Mouse (Mus musculus) hindbrain, embryonic 14.5 days (tissue): ENCODE results near the gene Siva1. TPM values are rescaled to one million over a fixed set of nuclear protein-coding genes. Genes with fewer than 3 reads are reported as not detected.

Experiments
- ATAC-seq: fragments of 200-750 bp; cut with Nextera tagmentation; 2 replicates; pipeline ENCODE4 v1.8.0; 2017; ENCODE audit warnings: moderate number of reproducible peaks, mild to moderate bottlenecking, moderate TSS enrichment, moderate library complexity; ENCODE audit not compliant: low FRiP score
- DNase-seq: peaks from one replicate; pipeline ENCODE4 v3.0.0-alpha.2; 2015; ENCODE audit warnings: low spot score
- H3K27ac ChIP-seq: fragments of 300-500 bp; sonication (generic); 2 replicates; pipeline ENCODE4 v1.5.1; 2014; ENCODE audit warnings: mild to moderate bottlenecking, moderate library complexity
- H3K27me3 ChIP-seq: fragments of 300-500 bp; sonication (generic); 2 replicates; pipeline ENCODE4 v1.6.1; 2014; ENCODE audit warnings: mild to moderate bottlenecking, low read length, mixed read lengths; ENCODE audit not compliant: control insufficient read depth, insufficient read depth
- H3K36me3 ChIP-seq: fragments of 300-500 bp; sonication (generic); replicated peaks from 2 replicates; pipeline ENCODE4 v1.6.1; 2014; ENCODE audit not compliant: control insufficient read depth, insufficient read depth
- H3K4me1 ChIP-seq: fragments of 300-500 bp; sonication (generic); replicated peaks from 2 replicates; pipeline ENCODE4 v1.6.1; 2014; ENCODE audit warnings: antibody characterized with exemption, low read length, mixed read lengths; ENCODE audit not compliant: control insufficient read depth, insufficient read depth
- H3K4me2 ChIP-seq: fragments of 300-500 bp; sonication (generic); replicated peaks from 2 replicates; pipeline ENCODE4 v1.6.1; 2014; ENCODE audit warnings: mild to moderate bottlenecking, moderate library complexity
- H3K4me3 ChIP-seq: fragments of 300-500 bp; sonication (generic); replicated peaks from 2 replicates; pipeline ENCODE4 v1.5.1; 2014; ENCODE audit warnings: mild to moderate bottlenecking, low read length
- H3K9ac ChIP-seq: fragments of 300-500 bp; sonication (generic); 2 replicates; pipeline ENCODE4 v1.6.1; 2014
- H3K9me3 ChIP-seq: fragments of 300-500 bp; sonication (generic); 2 replicates; pipeline ENCODE4 v1.6.1; 2016; ENCODE audit warnings: low read length; ENCODE audit not compliant: control insufficient read depth
- WGBS: fragments of 180-500 bp; shearing (Covaris S2); extraction: QIAGEN DNeasy Blood & Tissue Kit; methylation state at CpG from one replicate; pipeline ENCODE4 v1.1.7; 2014; 5-methylcytosine and 5-hydroxymethylcytosine counted together
- polyA plus RNA-seq: library from polyadenylated mRNA; unstranded; fragments of >200 nt; fragmentation: Nextera tagmentation; extraction: Ambion mirVana; gene quantifications from 2 replicates; pipeline ENCODE4 v1.2.1, GENCODE M21; 2014

The Siva1 gene
- polyA plus RNA-seq, 1 experiment from 2014 or later: 58.4 TPM

GRCm38 (mm10) chr12:112672744-112673575 is 28.5 kb downstream of the Siva1 start:
- Histone ChIP-seq H3K27me3 (peaks cover 3% of the 10 kb centered on the region; the same call in 1 of the 2 replicates), H3K9ac (peak overlapping the region; percentile 99), H3K9me3 (no peaks in the 10 kb centered on the region), H3K4me2 (peak overlapping the region; percentile 79), H3K27ac (peak overlapping the region; percentile 96), H3K4me3 (peak overlapping the region; percentile 96), H3K4me1 (peaks cover 37% of the 10 kb centered on the region), H3K36me3 (peaks cover 32% of the 10 kb centered on the region)
- ATAC-seq (0 out of 2 replicates have a peak, but pooled peaks have one; percentile 3), DNase-seq (no peak)
- 4% methylated on average over 21 of the region's 21 CpGs for WGBS

- DNase-seq (no peak), ATAC-seq (0 out of 2 replicates have a peak, but pooled peaks have one; percentile 16)
- Histone ChIP-seq H3K9ac (peak overlapping the region; percentile 99), H3K27ac (peak overlapping the region; percentile 96), H3K9me3 (no peaks in the 10 kb centered on the region), H3K4me3 (peak overlapping the region; percentile 96), H3K4me2 (peak overlapping the region; percentile 79), H3K27me3 (peaks cover 7% of the 10 kb centered on the region; the same call in 1 of the 2 replicates), H3K36me3 (peaks cover 26% of the 10 kb centered on the region), H3K4me1 (peaks cover 43% of the 10 kb centered on the region)
- under 1% methylated on average over 64 of the region's 68 CpGs for WGBS
Observed at GRCm38 (mm10) chr12:112673576-112674091, 29.2 kb downstream of the Siva1 start.

- H3K9me3 ChIP-seq: no peaks in the 10 kb centered on the region
- ATAC-seq: peak; percentile 21
- DNase-seq: no peak
- H3K9ac ChIP-seq: peak within 1 kb of the TSS; percentile 99
- H3K4me3 ChIP-seq: peak within 1 kb of the TSS; percentile 96
- H3K4me1 ChIP-seq: peaks cover 50% of the 10 kb centered on the region
- peaks cover 13% of the 10 kb centered on the region for H3K27me3 ChIP-seq
- H3K4me2 ChIP-seq: peak within 1 kb of the TSS; percentile 79
- under 1% methylated on average over 36 of the region's 70 CpGs for WGBS
- H3K36me3 ChIP-seq: peaks cover 18% of the 10 kb centered on the region
- H3K27ac ChIP-seq: peak within 1 kb of the TSS; percentile 96
Observed at GRCm38 (mm10) chr12:112674132-112675011, 29.9 kb downstream of the Siva1 start, which contains the start of gene Akt1. Akt1 (minus strand) TSS chr12:112674884.

GRCm38 (mm10) chr12:112675245-112676035 is 31.0 kb downstream of the Siva1 start:
- H3K4me3 ChIP-seq: peak overlapping the region; percentile 96
- ATAC-seq (peak; percentile 42), DNase-seq (peak; percentile 89)
- H3K9ac ChIP-seq: peak overlapping the region; percentile 99; the same call in 1 of the 2 replicates
- H3K27me3 ChIP-seq: peaks cover 23% of the 10 kb centered on the region
- H3K4me2 ChIP-seq: peak overlapping the region; percentile 79
- peak overlapping the region; percentile 96 for H3K27ac ChIP-seq
- WGBS: 15% methylated on average over 18 of the region's 18 CpGs
- peaks cover 52% of the 10 kb centered on the region for H3K4me1 ChIP-seq
- H3K36me3 ChIP-seq: peaks cover 7% of the 10 kb centered on the region
- no peaks in the 10 kb centered on the region for H3K9me3 ChIP-seq

- ATAC-seq: no peak
Observed at GRCm38 (mm10) chr12:112677076-112677475, 32.6 kb downstream of the Siva1 start.

GRCm38 (mm10) chr12:112677943-112678554 is 33.6 kb downstream of the Siva1 start:
- peaks cover 26% of the 10 kb centered on the region for H3K4me1 ChIP-seq
- H3K9ac ChIP-seq: peak overlapping the region; percentile 53; the same call in 1 of the 2 replicates
- no peak overlapping the region for H3K27ac ChIP-seq
- no peaks in the 10 kb centered on the region for H3K9me3 ChIP-seq
- peak overlapping the region; percentile 93 for H3K4me2 ChIP-seq
- H3K36me3 ChIP-seq: no peaks in the 10 kb centered on the region
- WGBS: 16% methylated on average over 19 of the region's 19 CpGs
- peak overlapping the region; percentile 47 for H3K4me3 ChIP-seq
- DNase-seq (no peak), ATAC-seq (no peak)
- peaks cover 26% of the 10 kb centered on the region for H3K27me3 ChIP-seq

More at GRCm38 (mm10) chr12:112677076-112677475, 32.6 kb downstream of the Siva1 start:
- Histone ChIP-seq H3K27ac (no peak overlapping the region), H3K9ac (no peak overlapping the region), H3K4me2 (no peak overlapping the region), H3K9me3 (no peaks in the 10 kb centered on the region), H3K4me3 (no peak overlapping the region), H3K36me3 (no peaks in the 10 kb centered on the region), H3K4me1 (peaks cover 36% of the 10 kb centered on the region), H3K27me3 (peaks cover 26% of the 10 kb centered on the region)
- WGBS: 54% methylated on average over 5 of the region's 5 CpGs
- DNase-seq: no peak

GRCm38 (mm10) chr12:112678555-112679026 is 34.1 kb downstream of the Siva1 start, which contains the start of gene Zbtb42:
Zbtb42 (plus strand) TSS chr12:112678828.
- peak within 1 kb of the TSS; percentile 53 for H3K9ac ChIP-seq
- H3K9me3 ChIP-seq: no peaks in the 10 kb centered on the region
- no peak within 1 kb of the TSS for H3K27ac ChIP-seq
- DNase-seq: no peak
- H3K4me3 ChIP-seq: peak within 1 kb of the TSS; percentile 47
- WGBS: 1% methylated on average over 49 of the region's 60 CpGs
- ATAC-seq: no peak
- H3K27me3 ChIP-seq: peaks cover 26% of the 10 kb centered on the region
- peak within 1 kb of the TSS; percentile 93 for H3K4me2 ChIP-seq
- no peaks in the 10 kb centered on the region for H3K36me3 ChIP-seq
- H3K4me1 ChIP-seq: peaks cover 25% of the 10 kb centered on the region
